Mouse (Mus musculus) heart, postnatal 36 days (tissue): ENCODE measurements at regions not wholly inside any gene's neighbourhood (a gene's known extent, or its start where the extent isn't known, plus 50 kb on each side); places are given as distances from the start of the nearest gene placed in this dataset.
A peak's percentile ranks its signal among the peaks of the same experiment; 100 is the strongest.

Experiments used
- DNase-seq, 2 experiments: peaks; one replicate each; pipeline ENCODE4 v3.0.0; 2021 to 2022
- intact Hi-C: fragments of 180-260 bp; cut with DNase I; formaldehyde crosslinking; loops from one replicate; pipeline ENCODE4 v1.15.1; 2025

DNA sequence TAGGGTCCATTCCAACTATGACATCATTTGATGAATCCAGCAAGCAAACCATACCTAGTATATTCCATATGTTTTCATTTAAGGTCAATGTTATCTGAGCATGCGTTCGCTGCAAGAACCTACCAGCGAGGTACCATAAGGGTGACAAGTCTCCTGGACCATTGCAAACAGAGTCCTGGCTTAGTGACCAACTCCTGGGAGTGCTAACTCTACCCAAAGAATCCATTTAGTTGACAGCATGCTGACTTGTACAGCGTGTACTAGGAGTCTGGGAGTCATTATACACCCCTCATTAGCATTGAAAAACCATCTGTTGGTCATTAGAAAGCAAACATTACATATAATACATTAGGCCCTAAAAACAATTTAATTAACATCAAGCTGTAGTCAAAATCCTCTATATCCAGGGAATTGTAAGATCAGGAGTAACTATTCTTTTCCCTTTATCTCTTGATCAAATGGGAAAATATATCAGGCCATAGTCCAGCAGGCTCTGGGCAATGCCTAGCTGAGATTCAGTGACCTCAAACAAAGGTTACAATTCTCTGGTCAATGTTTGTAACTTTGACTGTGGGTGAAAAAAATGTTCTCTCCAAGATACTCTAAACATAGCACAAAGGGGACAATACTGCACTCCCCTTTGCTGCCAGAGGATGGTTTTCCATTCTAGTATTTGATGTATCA is 255.9 kb upstream of the Ldb2 start:
- no peak for DNase-seq
- intact Hi-C loops, result no loop called here

GRCm38 (mm10) chr5:45049410-45049809 is 249.9 kb upstream of the Ldb2 start:
- intact Hi-C loops, result no loop called here
- DNase-seq, result no peak

DNA sequence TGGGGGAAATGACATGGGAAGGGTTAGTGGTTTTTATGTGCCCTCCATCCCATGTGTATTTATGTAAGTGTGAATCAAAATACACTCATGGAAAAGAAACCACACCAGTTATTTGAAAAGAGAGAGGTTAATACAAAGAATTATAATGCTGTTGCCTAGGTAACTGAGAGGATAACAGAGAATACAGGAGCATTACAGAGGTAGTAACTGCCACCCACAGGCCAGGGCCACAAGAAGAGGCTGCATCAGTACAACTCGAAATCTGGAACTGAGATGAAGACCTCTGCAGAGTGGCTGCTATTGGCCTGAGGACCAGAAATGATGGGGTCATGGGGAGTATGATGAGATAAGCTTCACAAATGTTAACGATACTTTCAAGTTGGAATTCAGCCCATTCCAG is 243.4 kb upstream of the Ldb2 start:
- DNase-seq, result no peak
- intact Hi-C loops, result no loop called here

DNA sequence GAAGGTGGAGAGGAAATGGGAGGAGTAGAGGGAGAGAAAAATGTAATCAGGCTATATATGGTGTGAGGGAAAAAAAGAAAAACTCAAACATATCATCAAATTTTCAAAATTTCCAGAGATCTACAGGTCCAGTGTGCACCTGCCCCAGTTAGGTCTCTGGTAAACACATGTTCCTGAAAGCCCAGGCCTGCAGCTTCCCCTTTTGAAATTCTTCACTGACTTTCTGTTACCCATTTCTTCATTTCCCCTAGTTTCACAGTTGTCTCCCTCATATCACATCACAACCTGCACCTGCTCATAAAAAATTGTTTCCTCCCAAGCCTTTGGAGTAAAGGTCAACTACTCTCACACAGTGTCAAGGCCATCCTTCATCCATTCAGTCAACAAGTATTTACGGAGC is 236.9 kb upstream of the Ldb2 start:
- intact Hi-C loops, result no loop called here
- no peak for DNase-seq

DNA sequence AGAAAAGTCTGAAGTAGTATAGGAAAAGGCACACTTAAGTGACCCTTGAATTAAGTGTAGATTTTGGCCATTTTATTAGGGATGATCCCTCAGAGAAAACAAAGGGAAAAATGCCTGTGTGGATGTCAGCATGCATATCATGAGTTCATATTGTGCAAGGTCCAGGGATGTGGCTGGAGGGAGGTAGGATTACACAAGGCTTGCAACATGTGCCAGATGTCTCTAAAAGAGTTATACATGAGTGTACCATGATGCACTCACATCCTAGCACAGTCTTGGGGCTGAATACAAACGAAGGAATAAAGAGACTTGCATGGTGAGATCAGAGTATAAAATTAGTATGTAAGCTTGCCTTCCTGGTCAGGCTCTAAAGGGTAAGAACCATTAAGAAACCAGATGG is 233.7 kb upstream of the Ldb2 start:
- intact Hi-C loops, result no loop called here
- DNase-seq, result no peak

GRCm38 (mm10) chr5:45027876-45028275 is 228.4 kb upstream of the Ldb2 start:
- DNase-seq, result no peak
- intact Hi-C loops, result no loop called here

DNA sequence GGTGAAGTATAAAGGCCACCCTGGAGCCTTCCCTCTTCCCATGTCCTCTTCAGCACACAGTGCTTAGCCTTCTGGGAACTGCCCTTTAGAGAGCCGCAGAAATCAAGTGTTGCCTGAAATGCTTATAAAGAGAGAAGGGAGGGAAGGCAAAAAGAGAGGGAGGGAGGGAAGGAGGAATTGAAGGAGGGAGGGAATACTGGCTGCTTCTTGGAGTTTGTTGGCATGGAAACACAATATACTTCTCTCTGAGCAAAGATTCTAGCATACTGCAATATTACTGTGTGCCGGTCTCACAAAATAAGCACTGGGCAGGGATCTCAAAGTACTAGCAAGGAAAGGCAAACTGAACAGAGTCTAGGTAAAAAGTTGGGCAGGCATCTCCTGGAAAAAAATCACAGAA is 225.9 kb upstream of the Ldb2 start:
- intact Hi-C loops, result no loop called here
- no peak for DNase-seq

DNA sequence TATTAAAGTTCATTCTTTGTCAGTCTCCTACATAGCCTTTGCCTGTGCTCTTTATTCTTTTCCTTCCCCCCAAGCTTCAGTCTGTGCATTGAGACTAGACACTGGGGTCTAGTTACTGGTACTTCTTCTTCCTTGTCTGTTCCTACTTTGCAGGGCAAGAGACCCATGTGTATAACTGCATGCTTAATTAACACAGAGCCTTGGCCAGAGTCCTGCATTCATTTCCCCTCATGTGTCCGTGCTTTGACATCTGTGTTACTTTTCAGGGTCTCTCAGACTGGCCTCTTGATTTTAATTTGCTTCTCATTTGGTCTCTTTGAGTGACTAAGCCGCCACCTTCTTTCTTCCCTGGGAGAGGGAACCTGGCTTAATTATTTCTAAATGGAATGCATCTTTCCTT is 208.4 kb upstream of the Ldb2 start:
- intact Hi-C loops, result no loop called here
- DNase-seq, result no peak

GRCm38 (mm10) chr5:45000996-45001395 is 201.5 kb upstream of the Ldb2 start:
- DNase-seq, result no peak
- intact Hi-C loops, result no loop called here

- intact Hi-C loops, result no loop called here
- DNase-seq, result no peak
Observed at GRCm38 (mm10) chr5:44999032-44999431, 199.6 kb upstream of the Ldb2 start.

DNA sequence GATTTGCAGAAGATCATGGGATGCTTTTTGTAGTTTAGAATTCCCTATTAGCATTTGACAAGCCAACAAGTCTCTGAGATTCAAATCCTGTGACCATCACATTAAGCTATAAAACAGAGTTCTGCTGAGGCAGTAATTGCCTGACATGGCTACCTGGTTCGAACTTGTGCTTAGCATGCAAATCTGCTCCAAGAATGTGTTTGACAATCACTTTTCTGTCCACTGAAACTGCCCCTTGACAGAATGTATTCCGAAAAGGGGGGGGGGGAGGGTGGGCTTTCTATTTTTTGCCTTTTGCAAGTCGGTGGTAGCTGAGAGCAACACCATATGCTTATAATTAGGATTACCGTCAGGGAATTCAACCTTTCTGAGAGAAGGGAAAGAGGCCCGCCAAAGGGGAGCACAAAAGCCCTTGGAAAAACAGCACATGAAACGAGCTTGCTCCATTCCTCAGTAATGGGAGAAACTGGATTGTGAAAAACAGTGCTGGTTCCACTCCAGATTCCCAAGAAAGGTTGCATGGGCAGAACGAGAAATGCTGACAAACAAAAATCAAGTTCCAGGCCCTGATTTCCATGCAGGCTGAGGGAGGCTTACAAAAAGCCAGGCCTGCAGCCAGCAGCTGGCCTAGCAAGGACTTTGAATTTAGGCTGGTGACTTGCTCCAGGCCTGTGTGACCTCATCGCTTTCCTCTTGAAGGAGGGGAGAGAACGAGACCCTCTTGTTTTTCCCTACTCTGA is 176.1 kb upstream of the Ldb2 start:
- DNase-seq, result peak; percentile 2 to 3
- intact Hi-C loops, result no loop called here

GRCm38 (mm10) chr5:44943023-44943921 is 143.8 kb upstream of the Ldb2 start:
- intact Hi-C loops, result no loop called here
- DNase-seq, result no peak

GRCm38 (mm10) chr5:44942575-44942974 is 143.1 kb upstream of the Ldb2 start:
- intact Hi-C loops, result no loop called here

DNA sequence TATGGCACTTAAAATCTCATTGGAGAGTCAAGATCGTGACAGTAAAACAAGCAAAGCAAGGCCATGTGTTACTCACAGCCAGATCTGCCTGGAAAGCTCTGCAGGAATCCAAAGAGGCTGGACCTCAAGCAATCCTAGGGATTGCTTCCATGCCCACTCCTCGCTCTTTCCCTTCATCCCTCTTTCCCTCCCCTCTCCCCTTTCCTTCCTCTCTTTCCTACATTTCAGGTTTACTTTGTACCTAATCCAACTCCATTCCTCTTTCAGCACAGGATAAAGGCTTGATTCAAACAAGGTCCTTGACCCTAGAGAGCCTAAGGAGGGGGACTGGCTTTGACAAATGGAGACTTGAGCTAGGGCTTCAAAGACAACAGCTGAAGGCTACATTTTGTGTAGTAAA is 126.0 kb upstream of the Ldb2 start:
- intact Hi-C loops, result no loop called here
- no peak for DNase-seq

More at GRCm38 (mm10) chr5:44942575-44942974, 143.1 kb upstream of the Ldb2 start:
- DNase-seq, result no peak

DNA sequence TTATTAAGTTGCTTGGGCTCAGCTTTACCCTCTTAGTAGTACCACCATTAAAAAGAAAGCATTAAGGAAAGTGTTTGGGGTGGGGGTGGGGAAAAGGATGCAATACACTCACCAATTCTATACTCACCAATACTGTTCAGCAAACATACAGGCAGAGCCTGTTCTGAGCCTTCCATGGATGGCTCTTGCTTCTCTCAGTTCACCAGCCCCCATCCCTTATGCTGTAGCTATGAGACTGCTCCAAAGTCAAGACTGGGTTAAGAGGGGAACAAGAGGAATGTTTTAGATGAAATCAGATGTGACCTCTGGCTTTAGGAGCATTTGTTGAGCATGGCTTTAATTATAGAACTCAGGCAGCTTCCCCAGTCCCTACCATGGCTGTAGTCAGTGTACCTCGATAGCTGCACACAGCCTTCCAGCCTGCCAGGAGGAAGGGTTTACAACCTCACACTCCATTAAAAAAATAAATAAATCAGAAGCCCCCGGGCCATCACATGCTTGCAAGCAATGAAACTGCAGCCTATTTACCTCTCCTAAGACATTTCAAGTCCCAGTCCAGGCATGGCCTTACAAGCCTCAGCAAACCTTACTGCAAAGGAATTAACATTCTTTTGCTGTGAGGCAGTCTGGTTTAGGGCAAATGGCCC is 122.8 kb upstream of the Ldb2 start:
- intact Hi-C loops, result no loop called here
- no peak for DNase-seq

- intact Hi-C loops, result no loop called here
- DNase-seq, result no peak
Observed at GRCm38 (mm10) chr5:44917816-44918213, 118.3 kb upstream of the Ldb2 start.

DNA sequence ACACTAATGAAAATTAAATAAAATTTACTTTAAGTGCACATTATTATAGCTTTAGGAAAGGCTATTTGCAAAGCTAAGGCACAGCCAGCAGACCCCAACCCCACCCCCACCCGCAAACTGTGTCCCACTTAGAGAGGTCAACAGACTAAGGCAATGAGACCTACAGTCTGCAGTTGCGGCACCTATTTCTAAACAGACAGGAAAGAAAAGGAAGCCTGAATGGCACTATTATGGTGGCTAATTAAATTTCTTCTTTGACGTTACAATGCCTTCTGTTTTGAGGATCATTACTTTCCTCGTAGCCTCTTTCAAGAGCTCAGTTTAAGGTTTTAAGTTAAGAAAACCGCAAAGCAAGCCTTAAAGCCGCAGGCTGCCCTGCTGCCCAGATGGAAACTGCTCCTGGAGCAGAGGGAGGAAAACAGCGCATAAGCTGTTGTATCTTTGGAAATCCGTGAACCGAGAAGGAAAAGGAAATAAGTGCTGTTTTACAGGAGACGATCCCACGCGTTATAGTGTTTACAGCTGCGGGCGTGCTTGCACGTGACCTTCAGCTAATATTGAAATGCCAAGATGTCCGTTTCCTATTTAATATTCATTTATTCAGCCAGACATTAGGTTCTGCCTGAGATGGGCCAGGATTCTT is 117.8 kb upstream of the Ldb2 start:
- no peak for DNase-seq

DNA sequence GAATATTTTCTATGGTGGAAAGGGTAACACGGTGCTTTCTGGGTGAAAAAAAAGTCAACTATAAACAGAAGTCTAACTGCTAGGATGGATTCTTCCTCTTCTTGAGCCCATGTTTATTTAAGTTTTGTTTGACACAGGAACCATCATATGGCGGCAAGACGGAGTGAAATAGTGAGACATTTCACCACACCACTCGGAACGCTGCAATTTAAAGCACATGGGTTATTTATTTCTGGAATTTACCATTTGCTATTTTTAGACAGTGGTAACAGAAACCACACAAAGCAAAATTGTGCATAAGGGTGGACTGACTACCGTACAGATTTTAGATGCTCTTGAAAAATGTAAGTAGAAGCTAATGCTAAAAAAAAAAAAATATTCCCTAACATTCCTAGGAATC is 103.1 kb upstream of the Ldb2 start:
- intact Hi-C loops, result no loop called here
- no peak for DNase-seq

More for the DNA sequence above, 117.8 kb upstream of the Ldb2 start:
- intact Hi-C loops, result no loop called here

- intact Hi-C loops, result no loop called here
- no peak for DNase-seq
Observed at GRCm38 (mm10) chr5:44886566-44887070, 87.1 kb upstream of the Ldb2 start.

DNA sequence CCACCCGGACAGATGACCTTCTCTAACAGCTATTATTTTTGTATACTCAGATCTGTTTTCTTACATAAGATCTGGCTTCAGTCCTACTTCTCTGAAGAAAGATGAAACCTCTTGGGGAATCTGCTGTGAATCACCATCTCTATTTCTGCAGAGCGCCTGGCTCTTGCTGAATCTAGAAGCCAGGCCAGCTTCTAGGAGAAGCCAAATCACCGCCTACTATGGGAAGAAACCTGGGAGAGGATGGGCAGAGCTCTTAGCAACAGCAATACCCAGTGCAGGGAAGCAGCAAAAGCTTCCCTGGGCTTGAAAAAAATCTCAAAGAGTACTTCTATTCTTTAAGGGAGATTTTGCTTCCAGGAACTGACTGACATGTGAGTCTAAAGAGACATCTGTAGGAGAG is 77.5 kb upstream of the Ldb2 start:
- intact Hi-C loops, result no loop called here
- DNase-seq, result peak; percentile 27 to 33
